Mouse (Mus musculus): ENCODE measurements at regions not wholly inside any gene's neighbourhood (a gene's known extent, or its start where the extent isn't known, plus 50 kb on each side); places are given as distances from the start of the nearest gene placed in this dataset.

- TF ChIP-seq CTCF (IDR thresholded peaks at IDR 0.05; ENCODE audit: extremely low read depth, insufficient read length, insufficient replicate concordance, low read depth, low read length): no peak
- no peak for TF ChIP-seq POLR2A (IDR thresholded peaks at IDR 0.05; ENCODE audit: low read depth, low read length)
Measured at GRCm38 (mm10) chr8:126745992-126746775, 152.4 kb upstream of the Irf2bp2 start.

Measured in small intestine, adult 2 months (tissue).